Mouse (Mus musculus) liver, embryonic 14.5 days (tissue): ENCODE data around the gene Gm11027. TPM values are rescaled to one million over a fixed set of nuclear protein-coding genes. Genes with fewer than 3 reads are reported as not detected.

Experiments
- ATAC-seq: fragments of 200-750 bp; cut with Nextera tagmentation; 2 replicates; pipeline ENCODE4 v1.8.0; 2017; ENCODE audit warnings: moderate number of reproducible peaks, mild to moderate bottlenecking, moderate library complexity; ENCODE audit not compliant: insufficient read depth
- DNase-seq, 3 experiments: peaks; one replicate each; pipeline ENCODE4 v3.0.0-alpha.2; 2012 to 2013; ENCODE audit warnings: low read depth in 3 of 3, low spot score in 3 of 3
- H3K27ac ChIP-seq: fragments of 300-500 bp; sonication (generic); 2 replicates; pipeline ENCODE4 v1.5.1; 2014; ENCODE audit warnings: moderate library complexity, mild to moderate bottlenecking, control low read depth, inconsistent platforms
- H3K27me3 ChIP-seq: fragments of 300-500 bp; sonication (generic); 2 replicates; pipeline ENCODE4 v1.6.1; 2014; ENCODE audit warnings: mild to moderate bottlenecking, low read length, moderate library complexity; ENCODE audit not compliant: control insufficient read depth, insufficient read depth
- H3K36me3 ChIP-seq: fragments of 300-500 bp; sonication (generic); replicated peaks from 2 replicates; pipeline ENCODE4 v1.6.1; 2014; ENCODE audit warnings: low read depth; ENCODE audit not compliant: control insufficient read depth, insufficient read depth
- H3K4me1 ChIP-seq, 2 experiments: fragments of 200-500 bp in 1 of 2; fragments of 300-500 bp in 1 of 2; sonication (generic) in 1 of 2; replicated peaks; 2 replicates each; pipeline ENCODE4 v1.6.1; 2012 to 2014; ENCODE audit warnings: antibody characterized with exemption in 1 of 2, inconsistent platforms in 1 of 2, low read length in 1 of 2; ENCODE audit not compliant: control insufficient read depth in 2 of 2, insufficient read depth in 2 of 2
- H3K4me2 ChIP-seq: fragments of 300-500 bp; sonication (generic); 2 replicates; pipeline ENCODE4 v1.6.1; 2014; ENCODE audit warnings: low read depth, mild to moderate bottlenecking, control low read depth, moderate library complexity
- H3K4me3 ChIP-seq, 2 experiments: fragments of 200-500 bp in 1 of 2; fragments of 300-500 bp in 1 of 2; sonication (generic) in 1 of 2; 2 replicates each; pipeline ENCODE4 v1.5.1; 2012 to 2014; ENCODE audit warnings: low read depth in 2 of 2, low read length in 2 of 2, mild to moderate bottlenecking in 2 of 2, control low read depth in 1 of 2, inconsistent platforms in 1 of 2, moderate library complexity in 1 of 2; ENCODE audit not compliant: insufficient read depth in 1 of 2
- H3K9ac ChIP-seq: fragments of 300-500 bp; sonication (generic); replicated peaks from 2 replicates; pipeline ENCODE4 v1.6.1; 2014; ENCODE audit warnings: mild to moderate bottlenecking, control low read depth, moderate library complexity
- H3K9me3 ChIP-seq: fragments of 300-500 bp; sonication (generic); 2 replicates; pipeline ENCODE4 v1.6.1; 2016; ENCODE audit warnings: low read length, mixed read lengths; ENCODE audit not compliant: control insufficient read depth
- CTCF ChIP-seq: IDR thresholded peaks from 2 replicates; pipeline ENCODE4 v1.5.1; 2016; ENCODE audit warnings: antibody characterized with exemption, low read depth, control low read depth
- EP300 ChIP-seq: IDR thresholded peaks from 2 replicates; pipeline ENCODE4 v1.6.1; 2016; ENCODE audit warnings: antibody characterized with exemption, low read depth
- WGBS: fragments of 180-500 bp; shearing (Covaris S2); extraction: QIAGEN DNeasy Blood & Tissue Kit; methylation state at CpG from one replicate; pipeline ENCODE4 v1.1.7; 2014; ENCODE audit not compliant: insufficient replicate concordance; 5-methylcytosine and 5-hydroxymethylcytosine counted together
- polyA plus RNA-seq, 2 experiments: library from polyadenylated mRNA; depleted of rRNA in 1 of 2; stranded (reverse) in 1 of 2; unstranded in 1 of 2; fragments of >200 nt; fragmentation: Nextera tagmentation in 1 of 2; extraction: Ambion mirVana in 1 of 2; gene quantifications; 2 replicates each; pipeline versions ENCODE4 v1.2.1 to v1.2.3; 2012 to 2014

Gm11027 gene
- polyA plus RNA-seq, 2 experiments: not detected

GRCm38 (mm10) chr12:116235356-116235755 is 39.8 kb upstream of the Gm11027 start:
- 56% methylated on average over 4 of the region's 4 CpGs for WGBS

DNA sequence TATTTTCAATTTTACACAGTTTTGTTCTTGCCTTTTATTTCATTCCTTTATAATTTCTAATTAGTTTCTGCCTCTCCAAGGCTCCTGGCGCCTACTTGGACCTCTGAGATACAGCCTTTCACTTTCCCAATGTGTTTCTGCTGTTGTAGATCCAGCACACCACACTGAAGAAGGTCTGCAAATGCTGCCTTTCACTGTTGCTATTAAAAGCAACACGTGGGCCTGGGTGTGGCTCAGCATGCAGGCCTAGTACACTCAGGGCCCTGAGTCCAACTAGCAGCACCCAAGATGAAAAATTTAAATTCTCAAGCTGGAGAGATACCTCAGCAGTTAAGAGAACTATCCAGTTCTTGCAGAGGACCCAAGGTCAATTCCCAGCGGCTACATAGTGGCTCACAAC is 38.5 kb upstream of the Gm11027 start:
- Histone ChIP-seq H3K4me1 (no peaks in the 10 kb centered on the region), H3K9me3 (no peaks in the 10 kb centered on the region), H3K27me3 (no peaks in the 10 kb centered on the region), H3K4me3 (no peak overlapping the region), H3K4me2 (no peak overlapping the region), H3K9ac (no peak overlapping the region), H3K36me3 (no peaks in the 10 kb centered on the region), H3K27ac (no peak overlapping the region)
- WGBS: 61% methylated on average over 3 of the region's 3 CpGs
- DNase-seq: no peak
- no peak for ATAC-seq
- no peak for TF ChIP-seq EP300
- no peak for TF ChIP-seq CTCF

More at GRCm38 (mm10) chr12:116235356-116235755, 39.8 kb upstream of the Gm11027 start:
- ATAC-seq (no peak; the same call in 1 of the 2 replicates), DNase-seq (no peak)
- Histone ChIP-seq H3K27me3 (no peaks in the 10 kb centered on the region), H3K9me3 (no peaks in the 10 kb centered on the region), H3K4me3 (no peak overlapping the region), H3K4me2 (no peak overlapping the region), H3K9ac (no peak overlapping the region), H3K36me3 (no peaks in the 10 kb centered on the region), H3K4me1 (no peaks in the 10 kb centered on the region), H3K27ac (no peak overlapping the region)
- TF ChIP-seq CTCF (peak; percentile 64), EP300 (no peak)

- no peak overlapping the region for H3K9ac ChIP-seq
- TF ChIP-seq CTCF: no peak
- TF ChIP-seq EP300: no peak
- no peaks in the 10 kb centered on the region for H3K9me3 ChIP-seq
- H3K4me3 ChIP-seq: no peak overlapping the region
- DNase-seq (no peak), ATAC-seq (no peak)
- no peak overlapping the region for H3K4me2 ChIP-seq
- no peak overlapping the region for H3K27ac ChIP-seq
- H3K27me3 ChIP-seq: no peaks in the 10 kb centered on the region
- no peaks in the 10 kb centered on the region for H3K4me1 ChIP-seq
- no peaks in the 10 kb centered on the region for H3K36me3 ChIP-seq
Observed at GRCm38 (mm10) chr12:116238370-116238769, 36.8 kb upstream of the Gm11027 start.

DNA sequence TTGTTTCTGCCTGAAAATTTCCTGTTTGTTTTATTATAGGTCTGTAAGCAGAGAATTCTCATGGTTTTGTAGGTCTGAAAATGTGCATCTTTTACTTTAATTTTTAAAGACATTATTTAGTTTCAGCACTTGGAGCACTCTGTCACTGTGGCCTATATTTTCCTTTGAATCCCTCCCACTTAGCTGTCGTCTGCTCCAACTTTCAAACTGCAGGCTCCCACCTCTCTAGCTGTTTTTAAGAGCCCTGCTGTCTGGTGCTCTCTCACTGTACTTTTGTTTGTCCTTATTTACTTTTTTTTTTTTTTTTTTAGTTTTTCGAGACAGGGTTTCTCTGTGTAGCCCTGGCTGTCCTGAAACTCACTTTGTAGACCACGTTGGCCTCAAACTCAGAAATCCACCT is 36.4 kb upstream of the Gm11027 start:
- TF ChIP-seq CTCF (no peak), EP300 (no peak)
- WGBS: 60% methylated on average over 3 of the region's 3 CpGs
- ATAC-seq: no peak

DNA sequence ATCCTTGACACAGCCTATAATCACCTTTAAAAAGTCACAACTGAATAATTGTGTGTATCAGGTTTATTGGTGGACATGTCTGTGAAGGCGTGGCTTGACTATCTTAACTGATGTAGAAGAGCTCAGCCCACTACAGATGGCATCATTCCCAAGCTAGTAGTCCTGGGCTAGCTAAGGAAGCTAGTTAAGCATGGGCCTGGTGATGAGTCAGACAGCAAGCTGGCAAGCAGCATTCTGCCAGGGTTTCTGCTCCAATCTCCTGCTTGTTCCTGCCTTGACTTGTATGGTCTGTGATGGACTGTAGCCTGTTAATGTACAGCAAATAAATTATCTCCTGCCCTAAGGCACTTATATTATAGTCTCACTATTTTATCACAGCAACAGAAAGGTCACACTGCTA is 30.6 kb upstream of the Gm11027 start:
- no peaks in the 10 kb centered on the region for H3K4me1 ChIP-seq
- no peak overlapping the region for H3K9ac ChIP-seq
- WGBS: 52% methylated on average over 1 of the region's 1 CpGs
- no peak overlapping the region for H3K4me2 ChIP-seq
- ATAC-seq: no peak
- H3K27me3 ChIP-seq: no peaks in the 10 kb centered on the region
- DNase-seq: no peak
- H3K9me3 ChIP-seq: no peaks in the 10 kb centered on the region
- TF ChIP-seq CTCF (no peak), EP300 (no peak)
- H3K36me3 ChIP-seq: no peaks in the 10 kb centered on the region
- H3K4me3 ChIP-seq: no peak overlapping the region
- H3K27ac ChIP-seq: no peak overlapping the region

More for the DNA sequence above, 36.4 kb upstream of the Gm11027 start:
- Histone ChIP-seq H3K4me3 (no peak overlapping the region), H3K36me3 (no peaks in the 10 kb centered on the region), H3K9ac (no peak overlapping the region), H3K27ac (no peak overlapping the region), H3K27me3 (no peaks in the 10 kb centered on the region), H3K9me3 (no peaks in the 10 kb centered on the region), H3K4me2 (no peak overlapping the region), H3K4me1 (no peaks in the 10 kb centered on the region)
- DNase-seq: no peak
